Mouse (Mus musculus) kidney, adult 10 weeks (tissue): ENCODE results near the gene Tuft1. TPM values are rescaled to one million over a fixed set of nuclear protein-coding genes. Genes with fewer than 3 reads are reported as not detected.

Experiments used
- polyA plus RNA-seq: library from polyadenylated mRNA; stranded (reverse); fragments of 350-450 nt; fragmentation: Illumina TruSeq; extraction: RNeasy Lipid Tissue Mini Kit (QIAGEN cat#74804); gene quantifications from one replicate; pipeline ENCODE4 v1.2.3, GENCODE M21; 2014; ENCODE audit warnings: low read depth, low replicate concordance

Gene Tuft1
- 5.6 TPM for polyA plus RNA-seq

GRCm38 (mm10) chr3:94658740-94659095 lies at the start of gene Tuft1:
Tuft1 (minus strand) TSS chr3:94658872.

GRCm38 (mm10) chr3:94693329-94693825 lies 34.7 kb upstream of the Tuft1 start, which contains the start of gene Selenbp2:
Selenbp2 (plus strand) TSS chr3:94693556.

DNA sequence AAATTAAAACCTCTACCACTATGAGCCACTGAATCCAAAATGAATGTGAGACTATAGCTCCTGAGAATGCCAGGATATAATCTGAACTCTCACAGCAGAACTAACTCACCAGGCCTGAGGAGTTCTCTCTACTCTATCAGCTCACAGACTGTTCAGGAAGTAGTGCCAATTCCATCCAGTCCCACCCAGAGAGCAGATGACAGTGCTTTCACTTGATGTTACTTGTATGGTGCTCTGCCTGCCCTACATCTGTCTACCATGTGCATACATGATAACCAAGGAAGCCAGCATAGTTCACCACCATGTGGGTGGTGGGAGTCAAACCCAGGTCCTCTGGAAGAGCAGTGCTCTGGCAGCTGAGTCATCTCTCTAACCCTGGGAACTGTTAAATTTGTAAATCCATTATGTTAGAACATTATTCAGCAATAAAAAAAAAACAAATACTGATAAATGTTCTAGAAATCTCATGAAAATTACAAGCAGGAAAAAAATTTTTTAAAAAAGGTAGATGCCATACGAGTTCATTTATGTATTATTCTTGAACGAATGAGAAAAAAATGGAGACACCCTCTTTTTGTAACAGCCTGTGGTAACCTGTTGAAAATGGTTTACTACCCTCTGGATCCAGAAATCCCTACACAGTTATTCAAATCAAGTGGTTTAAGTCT lies 16.0 kb downstream of the Tuft1 start, which contains the start of gene Gm10972:
Gene Gm10972, plus strand, starts transcription at position 618 of the 668 bp plus-strand sequence.

DNA sequence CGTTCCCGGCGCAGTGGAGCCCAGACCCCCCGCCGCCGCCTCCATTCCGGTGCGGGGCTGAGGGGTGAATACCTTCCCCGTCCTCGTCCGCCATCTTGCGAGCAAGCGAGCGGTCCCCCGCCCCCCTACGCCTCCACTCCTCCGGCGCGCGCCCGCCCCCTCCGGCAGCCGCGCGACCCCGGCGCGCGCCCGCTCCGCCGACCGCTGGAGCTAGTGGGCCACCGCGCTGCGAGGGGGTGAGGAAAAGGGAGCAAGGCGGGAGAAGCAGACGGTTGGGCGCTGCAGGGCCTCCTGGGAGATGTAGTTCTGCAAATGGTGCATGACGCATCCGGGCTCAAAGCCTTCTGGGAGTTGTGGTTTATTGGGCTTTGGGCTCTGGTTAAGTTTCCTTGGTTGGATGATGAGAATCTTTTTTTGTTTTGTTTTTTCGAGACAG lies 76.2 kb downstream of the Tuft1 start, which contains the start of gene Snx27:
Gene Snx27, minus strand, starts transcription at position 261 of the 436 bp plus-strand sequence.

Other genes with a start within 250 kb of the Tuft1 start
- gene Tdrkh, start 245.6 kb downstream of the Tuft1 start, polyA plus RNA-seq: 8.9 TPM
- gene Mrpl9, start 215.6 kb downstream of the Tuft1 start, polyA plus RNA-seq: 53.4 TPM
- not detected for gene Oaz3, start 215.0 kb downstream of the Tuft1 start, polyA plus RNA-seq
- gene Celf3, start 180.6 kb downstream of the Tuft1 start, polyA plus RNA-seq: not detected
- gene Riiad1, start 178.5 kb downstream of the Tuft1 start, polyA plus RNA-seq: 1.8 TPM
- 74.6 TPM for gene Snx27, start 76.2 kb downstream of the Tuft1 start, polyA plus RNA-seq
- not detected for gene Gm10972, start 15.8 kb downstream of the Tuft1 start, polyA plus RNA-seq
- gene Selenbp2, start 34.7 kb upstream of the Tuft1 start, polyA plus RNA-seq: 0.61 TPM
- 5.5 TPM for gene Cgn, start 127.6 kb upstream of the Tuft1 start, polyA plus RNA-seq
- 12.7 TPM for gene Pogz, start 178.7 kb upstream of the Tuft1 start, polyA plus RNA-seq
- gene Psmb4, start 228.1 kb upstream of the Tuft1 start, polyA plus RNA-seq: 60.7 TPM